ENCODE assay signal across 10 mouse cellular contexts in genomic region chr3:96936241-96936640, GRCm38 (mm10). TPM values are rescaled to one million over a fixed set of nuclear protein-coding genes. Genes with fewer than 3 reads are reported as not detected.
DNase-seq lines count a peak whose midpoint lies in the region; ATAC-seq and TF ChIP-seq lines count a peak whose summit lies in the region.
"Had no signal": no experiment of that assay in that cellular context is flagged by ENCODE, and none has a peak within 500 bp of the region (broad histone marks: within the 10 kb centered on the region; RNA-seq: fewer than 3 reads in every experiment).

No protein-coding gene starts in this region.

- no peak overlapping the region for H3K4me3 ChIP-seq in hindbrain, postnatal 0 days (ENCODE audit: low read length)
- H3K4me3 ChIP-seq: hindbrain, embryonic 15.5 days had no signal

- H3K36me3 ChIP-seq in hindbrain, postnatal 0 days (ENCODE audit: insufficient read depth, low read length), result no peaks in the 10 kb centered on the region
- H3K36me3 ChIP-seq: hindbrain, embryonic 15.5 days had no signal

- H3K4me2 ChIP-seq in hindbrain, postnatal 0 days (ENCODE audit: low read depth, low read length), result no peak overlapping the region
- H3K4me2 ChIP-seq: hindbrain, embryonic 15.5 days had no signal

- peak; percentile 97 for TF ChIP-seq CTCF in hindbrain, postnatal 0 days (IDR thresholded peaks at IDR 0.05; ENCODE audit: low read depth)

- ATAC-seq in hindbrain, postnatal 0 days, result no peak

- no peaks in the 10 kb centered on the region; the same call in 1 of the 2 replicates for H3K4me1 ChIP-seq in hindbrain, postnatal 0 days (ENCODE audit: insufficient read depth, low read length)

- 8% methylated on average over 6 of the region's 6 CpGs for WGBS in hindbrain, postnatal 0 days

- no peaks in the 10 kb centered on the region for H3K27me3 ChIP-seq in hindbrain, postnatal 0 days (ENCODE audit: insufficient read depth, low read length)

- no peaks in the 10 kb centered on the region for H3K9me3 ChIP-seq in hindbrain, postnatal 0 days (ENCODE audit: low read length)
- H3K9me3 ChIP-seq: hindbrain, embryonic 15.5 days had no signal

- peak; percentile 20 for DNase-seq in adrenal gland, postnatal 10 days
- DNase-seq in adrenal gland, adult 18-20 months (ENCODE audit: low spot score in 2 of 2), result no peak
- peak; percentile 29 for DNase-seq in layer of hippocampus, adult 9-10 months (ENCODE audit: low spot score)
- no peak for DNase-seq in layer of hippocampus, postnatal 10 days (ENCODE audit: low spot score in 2 of 2)
- peak; percentile 79 for DNase-seq in ZHBTc4 (ENCODE audit: low read depth, low spot score)
- peak; percentile 92 for DNase-seq in hindbrain, postnatal 0 days (ENCODE audit: low spot score)
- DNase-seq in retina, embryonic 14.5 days (ENCODE audit: low spot score), result peak; percentile 90
- no peak for DNase-seq in layer of hippocampus, postnatal 36 days

- no peak overlapping the region for H3K9ac ChIP-seq in hindbrain, postnatal 0 days (replicated peaks; ENCODE audit: low read length)
- H3K9ac ChIP-seq: hindbrain, embryonic 15.5 days had no signal

- H3K27ac ChIP-seq in hindbrain, postnatal 0 days, result no peak overlapping the region
- H3K27ac ChIP-seq: hindbrain, embryonic 15.5 days had no signal

RNA-seq across cellular contexts. Expression of gene Gja8, which starts 10.4 kb away (rescaled TPM):
- not detected for total RNA-seq in adrenal gland, postnatal 10 days (2021)
- total RNA-seq in adrenal gland, adult 18-20 months (2021), result not detected
- total RNA-seq in layer of hippocampus, postnatal 10 days (2021), result not detected
- total RNA-seq in hindbrain, postnatal 0 days (2014; rRNA removed), result not detected in 2 replicates
- polyA plus RNA-seq in hindbrain, postnatal 0 days (2015; fragmentation: Nextera tagmentation; extraction: Ambion mirVana), result 0.04 and 0.05 TPM in 2 replicates
- not detected for total RNA-seq in layer of hippocampus, postnatal 36 days (2021)
- polyA plus RNA-seq: hindbrain, embryonic 15.5 days; small intestine, adult 2 months had no signal

RNA-seq across cellular contexts. Expression of gene Gpr89, which starts 31.1 kb away (rescaled TPM):
- total RNA-seq in adrenal gland, postnatal 10 days (2021), result 10 to 100 TPM; 27.7 to 31.2 TPM
- total RNA-seq in adrenal gland, adult 18-20 months (2021), result 10 to 100 TPM; 25.9 to 35.0 TPM
- 10 to 100 TPM; 33.8 to 45.6 TPM for total RNA-seq in layer of hippocampus, postnatal 10 days (2021)
- total RNA-seq in hindbrain, postnatal 0 days (2014; rRNA removed), result 20.4 and 40.3 TPM in 2 replicates
- 34.9 and 41.8 TPM in 2 replicates for polyA plus RNA-seq in hindbrain, postnatal 0 days (2015; fragmentation: Nextera tagmentation; extraction: Ambion mirVana)
- total RNA-seq in layer of hippocampus, postnatal 36 days (2021), result 10 to 100 TPM; 41.5 to 42.6 TPM

RNA-seq across cellular contexts. Expression of gene Gja5, which starts 31.7 kb away (rescaled TPM):
- total RNA-seq in adrenal gland, postnatal 10 days (2021), result 1 to 10 TPM; 3.9 to 4.4 TPM
- 1 to 10 TPM; 1.3 to 2.3 TPM for total RNA-seq in adrenal gland, adult 18-20 months (2021)
- total RNA-seq in layer of hippocampus, postnatal 10 days (2021), result 1 to 10 TPM; 1.9 to 2.1 TPM
- total RNA-seq in hindbrain, postnatal 0 days (2014; rRNA removed), result 1.2 and 2.6 TPM in 2 replicates
- 1.2 and 1.3 TPM in 2 replicates for polyA plus RNA-seq in hindbrain, postnatal 0 days (2015; fragmentation: Nextera tagmentation; extraction: Ambion mirVana)
- under 1 TPM; 0.71 to 0.75 TPM for total RNA-seq in layer of hippocampus, postnatal 36 days (2021)

Comparison
In these comparisons a context has a peak if more than half of its experiments do, and no peak if none do; other contexts are left out.
1. DNase-seq: peak in adrenal gland, postnatal 10 days (single experiment), layer of hippocampus, adult 9-10 months (single experiment), ZHBTc4 (single experiment), hindbrain, postnatal 0 days (single experiment) and retina, embryonic 14.5 days (single experiment); none in adrenal gland, adult 18-20 months (0 of 2), layer of hippocampus, postnatal 10 days (0 of 2) and layer of hippocampus, postnatal 36 days (0 of 2).